Mouse (Mus musculus) cerebellum, adult 11 months (tissue): ENCODE results near the gene Abcb7.

Experiments
- DNase-seq: peaks from one replicate; pipeline ENCODE4 v3.0.0; 2022

The Abcb7 gene

GRCm38 (mm10) chrX:104413183-104413983 is at the start of gene Abcb7:
Gene Abcb7 (minus strand): TSS chrX:104413856.
- DNase-seq: peak; percentile 74

GRCm38 (mm10) chrX:104461755-104462154 is 48.1 kb upstream of the Abcb7 start:
- DNase-seq: no peak

DNA sequence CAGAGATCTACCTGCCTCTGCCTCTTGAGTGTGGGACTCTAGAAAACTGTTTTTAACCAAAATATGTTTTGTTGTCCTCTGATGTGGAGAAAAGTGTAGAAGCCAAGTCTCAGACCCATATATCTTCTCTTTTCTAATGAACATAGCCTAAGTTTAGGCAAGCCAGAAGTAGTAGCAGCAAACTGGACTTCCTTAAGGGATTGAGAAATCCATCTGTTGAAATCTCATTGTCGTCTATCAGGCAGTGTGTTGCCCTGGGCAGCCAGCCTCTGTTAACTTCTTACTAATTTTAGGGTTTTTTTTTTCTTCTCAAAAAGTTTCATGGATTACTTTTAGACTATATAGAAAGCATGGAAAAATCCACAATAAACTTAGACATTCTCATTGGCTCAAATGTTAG is 38.8 kb upstream of the Abcb7 start:
- no peak for DNase-seq

DNA sequence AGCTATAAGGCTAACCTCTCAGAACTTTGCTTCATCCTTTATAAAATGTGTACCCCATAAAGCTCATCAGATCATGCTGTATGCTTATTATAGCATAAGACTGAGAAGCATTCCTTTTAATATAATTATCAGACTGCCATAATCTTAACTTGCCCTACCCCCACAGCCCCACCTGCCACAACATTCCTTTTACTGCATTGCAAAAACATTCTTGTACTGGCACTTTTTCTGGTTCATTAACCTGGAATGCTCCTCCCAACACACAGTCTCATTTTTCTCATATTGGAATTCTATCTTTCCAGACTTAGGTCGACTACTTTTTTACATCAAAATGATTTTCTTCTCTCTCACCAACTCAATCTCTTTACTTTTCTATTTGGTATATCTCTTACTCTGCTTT is 19.8 kb upstream of the Abcb7 start:
- DNase-seq: no peak

- no peak for DNase-seq
These were observed 14.5 kb upstream of the Abcb7 start for GRCm38 (mm10) chrX:104428108-104428507.

- DNase-seq: no peak
These were observed 339 bp upstream of the Abcb7 start for GRCm38 (mm10) chrX:104413995-104414394.

- no peak for DNase-seq
These were observed 5.5 kb downstream of the Abcb7 start for GRCm38 (mm10) chrX:104408137-104408536.

DNA sequence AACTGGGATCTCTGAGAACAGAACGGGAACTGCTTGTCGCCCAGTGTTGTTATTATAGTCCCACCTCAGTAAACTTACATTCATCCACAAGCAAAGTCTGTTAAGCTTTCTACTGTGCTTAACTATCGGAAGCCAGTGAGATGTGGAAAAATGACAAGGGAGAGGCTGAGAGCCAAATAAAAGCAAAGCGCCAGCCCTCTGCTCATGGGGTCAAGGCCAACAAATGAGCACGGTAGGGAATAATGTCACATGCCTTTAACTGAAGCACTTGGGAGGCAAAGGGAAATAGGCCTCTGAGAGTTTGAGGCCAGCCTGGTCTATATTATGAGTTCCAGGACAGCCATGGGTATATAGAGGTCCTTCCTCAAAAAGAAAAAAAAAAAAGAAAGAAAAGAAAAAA is 11.2 kb downstream of the Abcb7 start:
- no peak for DNase-seq

- DNase-seq: no peak
These were observed 12.5 kb downstream of the Abcb7 start for GRCm38 (mm10) chrX:104401134-104401533.

GRCm38 (mm10) chrX:104397526-104397925 is 16.1 kb downstream of the Abcb7 start:
- no peak for DNase-seq

GRCm38 (mm10) chrX:104359686-104360085 is 54.0 kb downstream of the Abcb7 start:
- no peak for DNase-seq

- DNase-seq: no peak
These were observed 57.8 kb downstream of the Abcb7 start for GRCm38 (mm10) chrX:104355842-104356241.

- DNase-seq: peak; percentile 11
These were observed 65.5 kb downstream of the Abcb7 start for GRCm38 (mm10) chrX:104348146-104348545.

GRCm38 (mm10) chrX:104291721-104292120 is 121.9 kb downstream of the Abcb7 start:
- DNase-seq: no peak

- DNase-seq: no peak
These were observed 133.8 kb downstream of the Abcb7 start for GRCm38 (mm10) chrX:104279828-104280227.

DNA sequence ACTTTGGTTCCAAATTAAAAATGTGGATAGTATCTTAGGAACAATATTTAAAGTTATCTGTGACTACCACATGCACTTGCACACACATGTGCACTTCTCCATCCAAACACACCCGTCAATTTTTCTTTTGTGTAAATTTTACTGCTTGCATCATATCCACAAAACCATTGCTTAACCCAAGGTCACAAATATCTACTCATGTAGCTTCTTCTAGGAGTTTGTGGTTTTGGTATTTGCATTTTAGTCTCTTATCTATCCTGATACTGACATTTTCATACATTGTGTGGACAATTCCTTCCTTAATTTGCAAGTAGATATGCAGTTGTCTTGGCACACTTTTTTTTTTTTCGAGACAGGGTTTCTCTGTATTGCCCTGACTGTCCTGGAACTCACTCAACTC is 149.3 kb downstream of the Abcb7 start:
- no peak for DNase-seq

DNA sequence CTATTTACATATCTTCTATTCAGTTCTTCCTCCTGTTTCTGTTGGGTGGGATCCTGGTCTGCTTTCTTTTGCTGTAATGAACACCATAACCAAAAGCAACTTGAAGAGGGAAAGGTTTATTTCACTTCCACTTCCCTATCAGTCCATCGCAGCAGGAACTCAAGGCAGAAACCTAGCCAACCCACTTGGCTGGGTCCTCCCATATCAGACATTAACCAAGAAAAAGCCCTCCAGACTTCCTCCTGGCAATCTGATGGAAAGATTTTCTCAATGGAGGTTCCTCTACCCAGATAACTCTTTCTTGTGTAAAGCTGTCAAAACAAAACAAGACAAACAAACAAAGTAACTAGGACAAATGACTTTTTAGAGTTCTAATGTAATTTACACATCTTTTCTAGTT is 151.2 kb downstream of the Abcb7 start:
- no peak for DNase-seq

DNA sequence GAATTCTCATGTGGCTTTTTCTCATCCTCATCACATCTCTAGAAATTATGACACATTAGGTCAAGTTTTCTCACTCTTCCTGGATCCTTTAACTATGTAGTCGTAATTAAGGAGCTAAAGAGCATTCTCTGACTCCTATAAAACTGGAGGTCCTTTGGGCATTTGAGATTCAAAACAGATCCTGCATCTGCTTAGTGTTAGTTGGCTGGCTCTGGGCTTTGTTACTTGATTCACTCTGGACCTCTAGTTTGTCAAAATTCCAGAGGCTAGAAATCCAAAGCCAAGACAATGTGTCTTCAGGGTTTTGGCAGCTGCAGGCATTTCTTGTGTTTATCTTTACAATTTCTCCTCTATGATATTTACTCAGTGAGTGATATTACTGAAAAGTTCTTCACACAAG is 157.1 kb downstream of the Abcb7 start:
- no peak for DNase-seq
